Mouse (Mus musculus) olfactory bulb, adult 2 months (tissue): ENCODE measurements around the gene Sytl3. TPM values are rescaled to one million over a fixed set of nuclear protein-coding genes. Genes with fewer than 3 reads are reported as not detected.

Experiments used
- H3K27ac ChIP-seq: fragments of 200-500 bp; 2 replicates; pipeline ENCODE4 v1.5.1; 2012; ENCODE audit warnings: low read depth, low read length; ENCODE audit not compliant: insufficient read depth
- H3K4me1 ChIP-seq: fragments of 200-500 bp; 2 replicates; pipeline ENCODE4 v1.6.1; 2012; ENCODE audit warnings: low read length; ENCODE audit not compliant: control insufficient read depth, insufficient read depth
- H3K4me3 ChIP-seq: fragments of 200-500 bp; 2 replicates; pipeline ENCODE4 v1.5.1; 2012; ENCODE audit warnings: mild to moderate bottlenecking, low read depth, low read length, moderate library complexity; ENCODE audit not compliant: insufficient read depth
- CTCF ChIP-seq: fragments of 200-500 bp; IDR thresholded peaks from 2 replicates; pipeline ENCODE4 v1.5.1; 2012; ENCODE audit warnings: low read depth, mild to moderate bottlenecking, low read length, moderate library complexity; ENCODE audit not compliant: insufficient read depth
- POLR2A ChIP-seq: fragments of 200-500 bp; IDR thresholded peaks from 2 replicates; pipeline ENCODE4 v1.6.1; 2012; ENCODE audit warnings: mild to moderate bottlenecking, low read depth, low read length, moderate library complexity; ENCODE audit not compliant: insufficient read depth
- WGBS: fragments of 180-500 bp; shearing (Covaris S2); methylation state at CpG from one replicate; pipeline ENCODE4 v1.1.7; 2018; 5-methylcytosine and 5-hydroxymethylcytosine counted together
- polyA plus RNA-seq: library from polyadenylated mRNA; stranded (reverse); fragments of >200 nt; gene quantifications from 2 replicates; pipeline ENCODE4 v1.2.4, GENCODE M21; 2012; ENCODE audit warnings: low replicate concordance; ENCODE audit not compliant: missing spikeins, insufficient read depth, insufficient read length

Sytl3 gene
- polyA plus RNA-seq, 1 experiment, result not detected

DNA sequence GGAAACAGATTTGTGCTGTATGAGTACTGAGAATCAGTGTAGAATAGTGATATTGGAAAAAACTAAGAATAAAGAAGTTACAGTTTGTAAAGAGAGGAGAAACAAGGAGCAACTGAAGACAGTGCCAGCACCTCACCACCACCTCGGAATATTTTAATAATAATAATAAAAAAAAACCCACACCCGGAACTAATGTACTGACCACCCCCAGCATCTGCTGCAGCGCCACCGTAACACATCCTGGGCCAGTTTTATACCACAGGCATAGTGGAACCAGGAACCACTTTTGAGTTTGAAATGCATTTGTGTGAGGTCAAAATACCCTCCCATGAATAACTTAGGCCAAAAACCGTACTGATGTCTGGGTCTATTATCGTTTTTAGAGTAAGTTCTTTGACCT lies 122.4 kb downstream of the Sytl3 start:
- 40% methylated on average over 6 of the region's 6 CpGs for WGBS

DNA sequence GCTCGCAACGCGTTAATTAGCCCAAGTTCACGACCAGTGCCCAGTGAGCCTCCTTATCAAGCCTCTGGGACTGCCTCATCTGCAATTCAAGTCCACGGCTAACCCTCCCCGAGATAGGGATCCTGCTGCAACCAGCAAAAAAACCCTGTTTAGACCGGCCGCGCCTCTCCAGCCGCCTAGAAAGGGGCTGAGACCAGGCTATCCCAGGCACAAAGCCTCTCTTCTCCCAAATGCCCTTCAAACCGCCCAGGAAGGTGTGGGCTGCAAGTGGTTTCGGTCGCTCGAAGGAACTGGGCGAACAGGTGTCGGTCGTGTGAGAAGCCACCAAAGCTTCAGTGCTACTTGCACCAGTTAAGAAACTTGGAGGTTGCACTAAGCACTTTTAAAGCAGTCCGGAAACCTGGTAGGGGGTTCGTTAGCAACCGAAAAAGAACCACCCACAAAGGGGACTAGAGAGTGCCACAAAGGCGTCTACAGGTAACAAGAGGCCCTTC lies 123.2 kb downstream of the Sytl3 start:
- Histone ChIP-seq H3K4me1 (peaks cover 16% of the 10 kb centered on the region), H3K27ac (0 out of 2 replicates have a peak overlapping the region, but pooled peaks have one; percentile 7), H3K4me3 (peak overlapping the region; percentile 85)
- 3% methylated on average over 21 of the region's 21 CpGs for WGBS
- TF ChIP-seq POLR2A (no peak), CTCF (no peak)

More for the DNA sequence above, 122.4 kb downstream of the Sytl3 start:
- Histone ChIP-seq H3K4me3 (no peak overlapping the region), H3K4me1 (peaks cover 16% of the 10 kb centered on the region), H3K27ac (no peak overlapping the region)
- TF ChIP-seq CTCF, result no peak
- no peak for TF ChIP-seq POLR2A

- under 1% methylated on average over 52 of the region's 52 CpGs for WGBS
- TF ChIP-seq CTCF (no peak), POLR2A (no peak; the same call in 1 of the 2 replicates)
- Histone ChIP-seq H3K4me1 (peaks cover 16% of the 10 kb centered on the region), H3K27ac (0 out of 2 replicates have a peak within 1 kb of the TSS, but pooled peaks have one; percentile 7), H3K4me3 (peak within 1 kb of the TSS; percentile 85)
Observed at GRCm38 (mm10) chr17:6782611-6783005, 123.7 kb downstream of the Sytl3 start, which contains the start of gene Ezr. Ezr (minus strand) TSS chr17:6782784.

DNA sequence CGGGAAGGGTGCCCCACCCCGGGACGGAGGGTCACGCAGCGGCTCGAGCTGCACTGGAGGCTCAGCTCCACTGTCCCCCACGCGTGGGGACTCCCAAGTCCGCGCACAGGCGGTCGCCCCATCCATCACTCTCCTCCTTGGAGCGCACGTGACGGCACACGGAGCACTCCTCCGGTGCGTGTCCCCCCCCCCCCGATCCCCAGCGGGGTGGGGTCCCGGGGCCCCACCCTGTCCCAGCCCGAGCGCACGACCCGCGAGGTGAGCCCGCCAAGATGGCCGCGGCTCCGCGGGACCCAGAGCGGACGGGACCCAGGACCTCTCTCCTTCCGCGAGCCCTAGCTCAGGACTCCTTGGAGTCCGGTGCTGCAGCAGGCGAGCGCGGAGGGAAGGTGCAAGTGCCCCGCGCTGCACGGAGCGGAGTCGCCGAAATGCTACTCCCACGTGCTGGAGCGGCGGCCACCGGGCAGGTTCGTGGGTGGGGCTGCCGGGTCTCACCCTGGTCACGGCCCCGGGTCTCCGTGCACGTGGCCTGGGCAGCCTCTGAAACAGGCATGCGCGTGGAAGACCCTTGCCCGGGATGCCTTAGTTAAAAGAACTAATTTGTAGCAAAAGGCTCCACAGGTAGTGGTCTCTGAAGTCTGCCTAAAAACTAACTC lies 124.2 kb downstream of the Sytl3 start:
- WGBS, result under 1% methylated on average over 57 of the region's 58 CpGs

GRCm38 (mm10) chr17:6783756-6784357 lies 125.0 kb downstream of the Sytl3 start:
- 75% methylated on average over 10 of the region's 10 CpGs for WGBS
- Histone ChIP-seq H3K4me1 (peaks cover 14% of the 10 kb centered on the region), H3K4me3 (no peak overlapping the region), H3K27ac (no peak overlapping the region)
- TF ChIP-seq CTCF, result no peak
- no peak for TF ChIP-seq POLR2A

More for the DNA sequence above, 124.2 kb downstream of the Sytl3 start:
- H3K4me3 ChIP-seq, result peak overlapping the region; percentile 85
- H3K4me1 ChIP-seq, result peaks cover 16% of the 10 kb centered on the region
- TF ChIP-seq POLR2A (no peak), CTCF (no peak)
- H3K27ac ChIP-seq, result no peak overlapping the region

- no peak for TF ChIP-seq CTCF
- TF ChIP-seq POLR2A, result no peak
- WGBS, result 91% methylated on average over 4 of the region's 4 CpGs
- no peak overlapping the region for H3K27ac ChIP-seq
- peaks cover 5% of the 10 kb centered on the region; the same call in 1 of the 2 replicates for H3K4me1 ChIP-seq
- H3K4me3 ChIP-seq, result no peak overlapping the region
Observed at GRCm38 (mm10) chr17:6787241-6787640, 128.3 kb downstream of the Sytl3 start.

Other genes starting within 250 kb of the Sytl3 start
- not detected in 2 replicates for gene Dynlt1b, start 229.0 kb upstream of the Sytl3 start, polyA plus RNA-seq
- gene Dynlt1c, start 57.4 kb upstream of the Sytl3 start, polyA plus RNA-seq, result not detected in 2 replicates
- gene Dynlt1f, start 3.2 kb upstream of the Sytl3 start, polyA plus RNA-seq, result not detected in 2 replicates
- 664 TPM in 1 of 2 replicates, not detected in the other for gene Ezr, start 123.7 kb downstream of the Sytl3 start, polyA plus RNA-seq